24 mouse cellular contexts compared by ENCODE assay signal in genomic region chr13:12044751-12045150, GRCm38 (mm10).
"Had no signal": no experiment of that assay in that cellular context is flagged by ENCODE, and none has a peak within 500 bp of the region (broad histone marks: within the 10 kb centered on the region; RNA-seq: fewer than 3 reads in every experiment).

No protein-coding gene starts in this region.

- DNase-seq: gastrocnemius, adult 2 months; gastrocnemius, postnatal 10 days; gastrocnemius, postnatal 25 days; heart, adult 2 months; heart, postnatal 4 days; kidney, adult 18-20 months; kidney, postnatal 10 days; kidney, postnatal 4 days; liver; liver, embryonic 13.5 days had no signal

- ATAC-seq: hindbrain, embryonic 16.5 days; inflammation-experienced regulatory T-cells, adult 6 months; intestine, embryonic 15.5 days; intestine, postnatal 0 days had no signal

- H3K27ac ChIP-seq: gastrocnemius, adult 2 months; heart, adult 2 months; heart, embryonic 15.5 days; hindbrain, embryonic 10.5 days; hindbrain, embryonic 12.5 days; hindbrain, embryonic 14.5 days; intestine, embryonic 15.5 days; left cerebral cortex, adult 2 months; limb, embryonic 10.5 days; limb, embryonic 12.5 days; liver, embryonic 13.5 days; liver, embryonic 15.5 days had no signal

- H3K4me3 ChIP-seq: gastrocnemius, adult 2 months; heart, adult 2 months; heart, embryonic 15.5 days; hindbrain, embryonic 10.5 days; hindbrain, embryonic 12.5 days; intestine, embryonic 15.5 days; left cerebral cortex, adult 2 months; limb, embryonic 10.5 days; limb, embryonic 12.5 days; liver, embryonic 13.5 days; liver, embryonic 15.5 days had no signal

- H3K27me3 ChIP-seq: heart, embryonic 15.5 days; hindbrain, embryonic 12.5 days; intestine, embryonic 15.5 days; limb, embryonic 12.5 days; liver, embryonic 13.5 days; liver, embryonic 15.5 days had no signal

- H3K9ac ChIP-seq: heart, embryonic 15.5 days; hindbrain, embryonic 12.5 days; hindbrain, embryonic 14.5 days; intestine, embryonic 15.5 days; limb, embryonic 12.5 days; liver, embryonic 13.5 days; liver, embryonic 15.5 days had no signal

- H3K36me3 ChIP-seq: heart, embryonic 15.5 days; hindbrain, embryonic 10.5 days; hindbrain, embryonic 12.5 days; intestine, embryonic 15.5 days; limb, embryonic 10.5 days; limb, embryonic 12.5 days; liver, embryonic 13.5 days; liver, embryonic 15.5 days had no signal

- H3K9me3 ChIP-seq: heart, embryonic 15.5 days; hindbrain, embryonic 10.5 days; hindbrain, embryonic 12.5 days; intestine, embryonic 15.5 days; limb, embryonic 10.5 days; limb, embryonic 12.5 days; liver, embryonic 13.5 days; liver, embryonic 15.5 days had no signal

- H3K4me1 ChIP-seq: hindbrain, embryonic 10.5 days; hindbrain, embryonic 12.5 days; intestine, embryonic 15.5 days; limb, embryonic 12.5 days; liver, embryonic 13.5 days; liver, embryonic 15.5 days had no signal

- H3K4me2 ChIP-seq: heart, embryonic 11.5 days; heart, embryonic 15.5 days; hindbrain, embryonic 12.5 days; hindbrain, embryonic 14.5 days; intestine, embryonic 15.5 days; limb, embryonic 12.5 days; liver, embryonic 11.5 days; liver, embryonic 13.5 days; liver, embryonic 15.5 days had no signal
